Mouse (Mus musculus) heart, embryonic 10.5 days (tissue): ENCODE measurements around the gene Ddx11. TPM values are rescaled to one million over a fixed set of nuclear protein-coding genes. Genes with fewer than 3 reads are reported as not detected.

Source experiments
- polyA plus RNA-seq: library from polyadenylated mRNA; unstranded; fragments of >200 nt; fragmentation: Nextera tagmentation; extraction: Ambion mirVana; gene quantifications from 2 replicates; pipeline ENCODE4 v1.2.1, GENCODE M21; 2016

Gene Ddx11
- polyA plus RNA-seq, 1 experiment from 2014 or later: 24.1 TPM

Other genes with a start within 250 kb of the Ddx11 start
- 46.1 and 52.1 TPM in 2 replicates for gene Ralbp1, start 237.7 kb upstream of the Ddx11 start, polyA plus RNA-seq
- 74.4 and 79.4 TPM in 2 replicates for gene Twsg1, start 172.3 kb upstream of the Ddx11 start, polyA plus RNA-seq
- gene Ankrd12, start 46.4 kb upstream of the Ddx11 start, polyA plus RNA-seq: 11.3 and 15.0 TPM in 2 replicates
- gene Ndufv2, start 22.0 kb upstream of the Ddx11 start, polyA plus RNA-seq: 463 and 533 TPM in 2 replicates
- gene Washc1, start 12.0 kb upstream of the Ddx11 start, polyA plus RNA-seq: 32.6 and 36.6 TPM in 2 replicates